Mouse (Mus musculus): ENCODE measurements at regions not wholly inside any gene's neighbourhood (a gene's known extent, or its start where the extent isn't known, plus 50 kb on each side); places are given as distances from the start of the nearest gene placed in this dataset.

GRCm38 (mm10) chr15:36854900-36855321 lies 152.7 kb downstream of the Zfp706 start:
- no peak for ATAC-seq (replicated peaks; ENCODE audit: low FRiP score)
- 58% methylated on average over 6 of the region's 6 CpGs for WGBS
- Histone ChIP-seq H3K4me1 (replicated peaks; ENCODE audit: control insufficient read depth, insufficient read depth, low read length) (no peaks in the 10 kb centered on the region), H3K36me3 (ENCODE audit: control insufficient read depth, insufficient read depth, low read length) (no peaks in the 10 kb centered on the region), H3K9me3 (ENCODE audit: control insufficient read depth, low read length) (no peaks in the 10 kb centered on the region), H3K4me3 (ENCODE audit: low read depth, low read length) (no peak overlapping the region), H3K4me2 (no peak overlapping the region), H3K9ac (ENCODE audit: low read depth, low read length) (no peak overlapping the region), H3K27ac (ENCODE audit: low read depth, low read length) (no peak overlapping the region), H3K27me3 (replicated peaks; ENCODE audit: control insufficient read depth, insufficient read depth, low read length) (no peaks in the 10 kb centered on the region)
- no peak for DNase-seq (ENCODE audit: low spot score)

DNA sequence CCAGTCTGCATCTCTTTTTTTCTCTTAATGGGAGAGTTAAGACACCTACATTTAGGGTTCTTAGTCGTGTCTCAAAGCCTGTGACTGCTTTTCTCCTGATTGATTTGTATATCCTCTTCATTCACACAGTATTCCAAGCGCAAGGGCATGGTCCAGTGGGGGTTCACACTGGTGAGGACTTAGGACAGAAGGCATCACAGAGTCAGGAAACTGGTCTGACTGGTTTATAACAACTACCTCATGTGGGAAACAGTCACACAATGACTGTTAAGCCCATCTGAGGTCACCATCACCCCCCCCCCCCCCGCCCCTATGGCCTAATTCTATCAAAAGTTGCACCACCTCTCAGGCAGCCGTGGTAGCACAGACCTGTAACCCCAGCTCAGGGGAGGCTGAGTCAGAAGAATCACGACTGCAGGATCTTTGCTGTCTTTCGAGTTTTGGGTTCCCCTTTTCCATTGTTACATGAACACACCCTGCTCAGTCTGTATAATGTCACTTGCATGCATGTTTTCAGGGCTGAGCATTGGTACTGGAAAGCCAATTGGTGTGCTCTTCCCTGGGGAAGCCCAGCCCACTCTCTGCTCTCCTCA lies 155.2 kb downstream of the Zfp706 start:
- Histone ChIP-seq H3K4me1 (replicated peaks; ENCODE audit: control insufficient read depth, insufficient read depth, low read length) (no peaks in the 10 kb centered on the region), H3K4me3 (ENCODE audit: low read depth, low read length) (no peak overlapping the region), H3K9me3 (ENCODE audit: control insufficient read depth, low read length) (no peaks in the 10 kb centered on the region), H3K4me2 (no peak overlapping the region), H3K9ac (ENCODE audit: low read depth, low read length) (no peak overlapping the region), H3K36me3 (ENCODE audit: control insufficient read depth, insufficient read depth, low read length) (no peaks in the 10 kb centered on the region), H3K27me3 (replicated peaks; ENCODE audit: control insufficient read depth, insufficient read depth, low read length) (no peaks in the 10 kb centered on the region), H3K27ac (ENCODE audit: low read depth, low read length) (no peak overlapping the region)
- ATAC-seq (replicated peaks; ENCODE audit: low FRiP score): no peak
- DNase-seq (ENCODE audit: low spot score): no peak
- WGBS: 45% methylated on average over 6 of the region's 6 CpGs

DNA sequence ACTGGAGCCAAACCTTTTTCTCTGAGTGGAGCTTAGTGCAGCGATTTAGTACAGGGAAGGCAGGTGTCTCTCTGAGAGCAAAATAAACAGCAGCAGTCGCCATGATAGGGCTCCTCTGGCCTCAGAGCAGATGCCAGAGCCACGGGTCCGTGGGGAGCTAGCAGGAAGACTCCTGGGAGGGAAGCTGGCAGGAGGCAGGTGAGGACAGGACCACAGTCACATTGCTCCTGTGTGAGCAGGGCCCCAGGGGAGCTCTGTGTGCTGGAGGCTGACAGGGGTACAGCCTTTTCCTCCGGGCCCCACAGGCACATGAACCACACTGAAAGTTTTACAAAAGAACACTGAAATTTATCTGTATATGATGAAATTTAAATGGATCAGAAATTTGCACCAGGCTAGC lies 159.3 kb downstream of the Zfp706 start:
- 56% methylated on average over 5 of the region's 5 CpGs for WGBS
- Histone ChIP-seq H3K27me3 (replicated peaks; ENCODE audit: control insufficient read depth, insufficient read depth, low read length) (no peaks in the 10 kb centered on the region), H3K9me3 (ENCODE audit: control insufficient read depth, low read length) (no peaks in the 10 kb centered on the region), H3K4me1 (replicated peaks; ENCODE audit: control insufficient read depth, insufficient read depth, low read length) (no peaks in the 10 kb centered on the region), H3K9ac (ENCODE audit: low read depth, low read length) (no peak overlapping the region), H3K36me3 (ENCODE audit: control insufficient read depth, insufficient read depth, low read length) (no peaks in the 10 kb centered on the region), H3K27ac (ENCODE audit: low read depth, low read length) (no peak overlapping the region), H3K4me2 (no peak overlapping the region), H3K4me3 (ENCODE audit: low read depth, low read length) (no peak overlapping the region)
- DNase-seq (ENCODE audit: low spot score) (no peak), ATAC-seq (replicated peaks; ENCODE audit: low FRiP score) (no peak)

GRCm38 (mm10) chr15:36846806-36847205 lies 160.8 kb downstream of the Zfp706 start:
- DNase-seq (ENCODE audit: low spot score) (no peak), ATAC-seq (replicated peaks; ENCODE audit: low FRiP score) (no peak)
- Histone ChIP-seq H3K4me2 (no peak overlapping the region), H3K36me3 (ENCODE audit: control insufficient read depth, insufficient read depth, low read length) (no peaks in the 10 kb centered on the region), H3K27me3 (replicated peaks; ENCODE audit: control insufficient read depth, insufficient read depth, low read length) (no peaks in the 10 kb centered on the region), H3K4me3 (ENCODE audit: low read depth, low read length) (no peak overlapping the region), H3K4me1 (replicated peaks; ENCODE audit: control insufficient read depth, insufficient read depth, low read length) (no peaks in the 10 kb centered on the region), H3K9ac (ENCODE audit: low read depth, low read length) (no peak overlapping the region), H3K27ac (ENCODE audit: low read depth, low read length) (no peak overlapping the region), H3K9me3 (ENCODE audit: control insufficient read depth, low read length) (no peaks in the 10 kb centered on the region)
- 81% methylated on average over 9 of the region's 9 CpGs for WGBS

Measured in liver, embryonic 11.5 days (tissue).